Mouse (Mus musculus) heart, embryonic 14.5 days (tissue): ENCODE results near the gene Epsti1. TPM values are rescaled to one million over a fixed set of nuclear protein-coding genes. Genes with fewer than 3 reads are reported as not detected.
A peak's percentile ranks its signal among the peaks of the same experiment; 100 is the strongest.

Experiments used
- ATAC-seq: fragments of 200-750 bp; cut with Nextera tagmentation; 2 replicates; pipeline ENCODE4 v1.8.0; 2017; ENCODE audit warnings: low read depth, moderate TSS enrichment; ENCODE audit not compliant: insufficient number of reproducible peaks, insufficient read depth, low FRiP score
- H3K27ac ChIP-seq, 2 experiments: fragments of 200-500 bp in 1 of 2; fragments of 300-500 bp in 1 of 2; sonication (generic) in 1 of 2; replicated peaks in 1 of 2; 2 replicates each; pipeline ENCODE4 v1.5.1; 2012 to 2014; ENCODE audit warnings: low read depth in 2 of 2, low read length in 2 of 2, control low read depth in 1 of 2, mild to moderate bottlenecking in 1 of 2, mixed read lengths in 1 of 2; ENCODE audit not compliant: control insufficient read depth in 1 of 2, insufficient read depth in 1 of 2
- H3K27me3 ChIP-seq: fragments of 300-500 bp; sonication (generic); 2 replicates; pipeline ENCODE4 v1.6.1; 2014; ENCODE audit warnings: mild to moderate bottlenecking, low read length, control low read depth; ENCODE audit not compliant: control insufficient read depth, insufficient read depth
- H3K36me3 ChIP-seq: fragments of 300-500 bp; sonication (generic); 2 replicates; pipeline ENCODE4 v1.6.1; 2014; ENCODE audit warnings: mild to moderate bottlenecking, control low read depth, low read length, mixed read lengths; ENCODE audit not compliant: control insufficient read depth, insufficient read depth
- H3K4me1 ChIP-seq, 2 experiments: fragments of 200-500 bp in 1 of 2; fragments of 300-500 bp in 1 of 2; sonication (generic) in 1 of 2; 2 replicates each; pipeline ENCODE4 v1.6.1; 2012 to 2014; ENCODE audit warnings: low read length in 2 of 2, control low read depth in 1 of 2, mixed read lengths in 1 of 2; ENCODE audit not compliant: control insufficient read depth in 2 of 2, insufficient read depth in 2 of 2
- H3K4me2 ChIP-seq: fragments of 300-500 bp; sonication (generic); 2 replicates; pipeline ENCODE4 v1.6.1; 2014; ENCODE audit warnings: mild to moderate bottlenecking, low read length
- H3K4me3 ChIP-seq, 2 experiments: fragments of 200-500 bp in 1 of 2; fragments of 300-500 bp in 1 of 2; sonication (generic) in 1 of 2; 2 replicates each; pipeline ENCODE4 v1.5.1; 2012 to 2014; ENCODE audit warnings: low read length in 2 of 2, mild to moderate bottlenecking in 2 of 2, control low read depth in 1 of 2, low read depth in 1 of 2, moderate library complexity in 1 of 2; ENCODE audit not compliant: control insufficient read depth in 1 of 2, insufficient read depth in 1 of 2
- H3K9ac ChIP-seq: fragments of 300-500 bp; sonication (generic); 2 replicates; pipeline ENCODE4 v1.6.1; 2014; ENCODE audit warnings: mild to moderate bottlenecking, low read length
- H3K9me3 ChIP-seq: fragments of 300-500 bp; sonication (generic); 2 replicates; pipeline ENCODE4 v1.6.1; 2016; ENCODE audit warnings: low read length, control low read depth; ENCODE audit not compliant: control insufficient read depth
- WGBS: fragments of 180-500 bp; shearing (Covaris S2); extraction: QIAGEN DNeasy Blood & Tissue Kit; methylation state at CpG from one replicate; pipeline ENCODE4 v1.1.7; 2014; 5-methylcytosine and 5-hydroxymethylcytosine counted together
- polyA plus RNA-seq: library from polyadenylated mRNA; unstranded; fragments of >200 nt; fragmentation: Nextera tagmentation; extraction: Ambion mirVana; gene quantifications from 2 replicates; pipeline ENCODE4 v1.2.1, GENCODE M21; 2014

Gene Epsti1
- polyA plus RNA-seq, 1 experiment from 2014 or later: 0.86 TPM

DNA sequence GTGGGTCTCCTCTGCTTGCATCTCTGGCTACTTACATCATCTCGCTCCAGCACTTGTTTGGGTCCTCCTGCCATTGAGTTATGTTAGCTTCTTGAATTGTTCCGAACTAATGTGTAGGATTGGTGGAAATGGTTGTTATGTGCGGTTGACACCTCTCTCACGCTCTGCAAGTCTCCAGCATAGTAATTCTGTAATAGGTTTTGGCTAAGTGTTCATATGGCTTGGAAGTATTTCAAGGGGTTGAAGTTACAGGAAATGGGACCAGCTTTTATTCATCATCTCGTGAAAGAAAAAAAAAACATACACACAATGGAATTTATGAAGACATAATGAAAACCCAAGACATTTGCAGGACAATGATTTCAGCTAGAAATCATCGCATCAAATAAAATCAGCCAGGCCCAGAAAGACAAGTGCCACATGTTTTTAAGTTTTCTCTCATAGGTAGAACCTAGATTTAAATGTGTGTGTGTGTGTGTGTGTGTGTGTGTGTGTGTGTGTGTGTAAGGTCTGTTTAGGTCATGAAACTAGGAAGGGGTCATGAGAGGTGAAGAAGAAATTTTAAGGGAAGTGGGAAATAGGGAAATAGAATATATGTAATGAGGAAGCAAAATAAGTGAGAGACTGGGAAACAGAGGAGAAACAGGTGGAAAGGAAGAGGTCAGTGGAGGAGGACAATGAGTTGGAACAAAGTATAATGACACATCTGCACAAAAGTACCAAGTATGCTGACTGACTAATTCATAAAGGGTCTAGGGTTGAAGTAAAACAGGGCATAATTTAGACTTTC is 19.2 kb downstream of the Epsti1 start:
- H3K4me3 ChIP-seq: no peak overlapping the region
- no peak overlapping the region for H3K4me2 ChIP-seq
- peaks cover 0 to 8% of the 10 kb centered on the region in 2 experiments; a peak in 3 of 4 replicates for H3K4me1 ChIP-seq
- no peak overlapping the region for H3K9ac ChIP-seq
- no peaks in the 10 kb centered on the region for H3K36me3 ChIP-seq
- no peaks in the 10 kb centered on the region for H3K9me3 ChIP-seq
- H3K27ac ChIP-seq: no peak overlapping the region
- no peak for ATAC-seq
- no peaks in the 10 kb centered on the region for H3K27me3 ChIP-seq
- WGBS: 72% methylated on average over 6 of the region's 6 CpGs

GRCm38 (mm10) chr14:77925414-77925813 is 21.4 kb downstream of the Epsti1 start:
- no peak overlapping the region for H3K27ac ChIP-seq
- no peak for ATAC-seq
- 81% methylated on average over 10 of the region's 10 CpGs for WGBS
- no peak overlapping the region for H3K4me3 ChIP-seq
- no peaks in the 10 kb centered on the region for H3K9me3 ChIP-seq
- H3K27me3 ChIP-seq: no peaks in the 10 kb centered on the region
- H3K36me3 ChIP-seq: no peaks in the 10 kb centered on the region
- H3K9ac ChIP-seq: no peak overlapping the region
- H3K4me2 ChIP-seq: no peak overlapping the region
- H3K4me1 ChIP-seq: peaks cover 2 to 8% of the 10 kb centered on the region in 2 experiments; a peak in 3 of 4 replicates

DNA sequence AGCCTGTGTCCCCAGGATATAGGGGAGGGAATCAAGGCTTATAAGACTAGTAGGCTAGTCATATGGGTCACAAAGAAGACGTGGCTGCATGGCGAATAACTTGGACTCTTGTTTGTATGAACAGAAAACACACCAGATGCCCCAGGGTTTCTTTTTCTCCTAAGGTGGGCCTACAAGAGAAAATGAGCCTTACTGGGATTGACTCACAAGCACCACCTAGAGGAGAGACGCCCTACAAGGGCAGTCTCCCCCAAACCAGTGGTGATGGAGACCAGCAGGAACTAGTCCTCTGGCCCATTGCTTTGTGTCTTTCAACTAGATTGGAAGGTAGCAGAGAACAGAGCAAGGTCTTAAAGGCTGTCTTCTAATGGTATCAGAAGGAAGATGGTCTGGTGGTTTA is 22.7 kb downstream of the Epsti1 start:
- Histone ChIP-seq H3K9ac (no peak overlapping the region), H3K36me3 (no peaks in the 10 kb centered on the region), H3K4me2 (no peak overlapping the region), H3K4me1 (peaks cover 2 to 9% of the 10 kb centered on the region in 2 experiments; a peak in 2 of 4 replicates), H3K9me3 (no peaks in the 10 kb centered on the region), H3K4me3 (no peak overlapping the region), H3K27ac (no peak overlapping the region), H3K27me3 (no peaks in the 10 kb centered on the region)
- WGBS: 48% methylated on average over 3 of the region's 3 CpGs
- no peak for ATAC-seq

DNA sequence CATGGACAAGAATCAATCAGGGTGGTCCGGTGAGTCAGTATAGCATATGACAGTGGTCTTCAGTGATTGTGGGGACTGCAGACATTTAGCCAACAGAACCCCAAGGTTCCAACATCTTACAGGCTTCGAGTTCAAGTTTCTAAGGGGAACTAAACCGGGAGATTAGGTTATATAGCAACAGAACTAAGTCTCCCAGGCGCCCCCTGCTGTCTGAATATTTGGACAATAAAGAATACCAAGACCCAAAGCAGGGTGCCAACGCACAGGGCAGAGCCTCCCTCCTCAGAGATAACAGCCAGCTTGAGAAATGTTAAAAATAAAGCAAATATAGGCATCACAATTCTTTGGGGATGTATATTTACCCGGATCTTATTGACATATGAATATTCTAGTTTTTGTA is 24.0 kb downstream of the Epsti1 start:
- peaks cover 11 to 15% of the 10 kb centered on the region in 2 experiments for H3K4me1 ChIP-seq
- ATAC-seq: no peak
- 39% methylated on average over 6 of the region's 6 CpGs for WGBS
- H3K4me2 ChIP-seq: no peak overlapping the region
- no peaks in the 10 kb centered on the region for H3K36me3 ChIP-seq
- H3K9ac ChIP-seq: no peak overlapping the region
- H3K27me3 ChIP-seq: no peaks in the 10 kb centered on the region
- no peaks in the 10 kb centered on the region for H3K9me3 ChIP-seq
- no peak overlapping the region for H3K4me3 ChIP-seq
- no peak overlapping the region for H3K27ac ChIP-seq

DNA sequence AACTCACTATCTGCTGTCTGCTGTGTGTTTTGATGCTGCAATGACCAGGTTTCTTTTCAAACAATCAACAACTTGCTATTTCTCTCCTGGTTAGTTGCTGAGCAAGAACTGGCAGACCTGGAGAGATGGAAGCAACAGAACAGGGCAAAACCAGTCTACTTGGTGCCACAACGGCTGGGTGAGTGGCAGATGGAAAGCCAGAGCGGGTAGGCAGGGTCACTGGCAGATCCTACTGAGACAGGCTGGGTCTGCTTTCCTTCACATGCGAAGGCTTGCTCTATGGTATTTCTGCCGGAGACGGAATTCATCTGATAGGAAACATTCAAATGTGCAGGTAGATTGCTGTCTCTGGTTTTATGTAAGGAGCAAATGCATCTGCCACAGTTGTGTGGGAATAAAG is 24.6 kb downstream of the Epsti1 start:
- ATAC-seq: no peak
- H3K27me3 ChIP-seq: no peaks in the 10 kb centered on the region
- WGBS: 59% methylated on average over 5 of the region's 5 CpGs

GRCm38 (mm10) chr14:77929139-77929678 is 25.2 kb downstream of the Epsti1 start:
- Histone ChIP-seq H3K9ac (no peak overlapping the region), H3K27ac (no peak overlapping the region)
- 47% methylated on average over 2 of the region's 2 CpGs for WGBS

More for the DNA sequence above, 24.6 kb downstream of the Epsti1 start:
- Histone ChIP-seq H3K36me3 (no peaks in the 10 kb centered on the region), H3K4me1 (peaks cover 11 to 18% of the 10 kb centered on the region in 2 experiments), H3K4me3 (no peak overlapping the region), H3K9ac (no peak overlapping the region), H3K9me3 (no peaks in the 10 kb centered on the region), H3K4me2 (no peak overlapping the region), H3K27ac (no peak overlapping the region)

DNA sequence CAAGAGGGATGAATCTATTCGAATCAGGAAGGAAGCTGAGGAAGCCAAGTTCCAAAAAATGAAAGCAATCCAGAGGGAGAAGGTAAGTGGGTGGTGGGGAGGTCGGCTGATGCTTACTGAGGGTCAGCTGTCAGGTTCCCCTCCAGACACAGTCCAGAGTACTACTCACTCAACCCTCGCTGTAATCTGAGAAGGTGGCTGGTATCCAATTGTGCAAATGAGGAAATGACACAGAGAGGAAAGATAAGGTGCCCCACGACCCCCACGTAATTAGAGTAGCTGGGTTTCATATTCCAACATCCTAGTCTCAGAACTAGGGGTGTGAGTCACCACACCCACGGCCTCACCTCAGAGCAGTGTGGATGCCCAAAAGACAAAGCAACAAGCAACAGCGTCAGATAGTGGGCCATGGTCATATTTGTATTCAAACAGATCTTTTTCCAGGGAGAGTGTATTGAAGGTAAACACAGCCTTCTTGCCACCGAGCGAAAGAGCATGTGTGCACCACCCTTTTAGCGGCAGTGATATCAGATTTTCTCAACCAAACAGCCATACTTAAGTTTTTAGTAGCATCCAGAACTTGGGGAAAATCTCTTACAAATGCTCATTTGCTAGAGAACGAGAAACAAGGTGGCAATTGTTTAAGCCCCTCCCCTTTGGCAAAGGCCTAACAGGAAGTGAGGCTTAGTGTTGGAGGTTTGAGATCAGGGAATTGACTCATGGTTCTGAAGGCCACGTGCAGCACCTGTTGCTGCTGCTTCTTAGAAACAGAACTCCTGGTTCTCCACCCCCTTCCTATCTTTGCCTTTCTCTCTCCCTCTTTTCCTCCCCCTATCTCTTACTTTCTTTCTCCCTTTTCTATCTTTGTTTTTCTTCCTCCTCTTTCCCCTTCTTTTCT is 28.4 kb downstream of the Epsti1 start:
- H3K4me3 ChIP-seq: 0 out of 4 replicates have a peak overlapping the region, but pooled peaks of 1 of the 2 experiments have one; percentile 3
- ATAC-seq: peak; percentile 81
- H3K27me3 ChIP-seq: no peaks in the 10 kb centered on the region
- H3K9ac ChIP-seq: no peak overlapping the region
- peak overlapping the region; percentile 26 to 67; a peak in 3 of 4 replicates for H3K27ac ChIP-seq
- H3K9me3 ChIP-seq: no peaks in the 10 kb centered on the region
- H3K4me1 ChIP-seq: peaks cover 11 to 19% of the 10 kb centered on the region in 2 experiments
- WGBS: 15% methylated on average over 12 of the region's 12 CpGs
- H3K4me2 ChIP-seq: peak overlapping the region; percentile 26
- H3K36me3 ChIP-seq: no peaks in the 10 kb centered on the region

More at GRCm38 (mm10) chr14:77929139-77929678, 25.2 kb downstream of the Epsti1 start:
- Histone ChIP-seq H3K4me1 (peaks cover 11 to 18% of the 10 kb centered on the region in 2 experiments), H3K36me3 (no peaks in the 10 kb centered on the region), H3K4me3 (no peak overlapping the region), H3K27me3 (no peaks in the 10 kb centered on the region), H3K9me3 (no peaks in the 10 kb centered on the region), H3K4me2 (no peak overlapping the region)
- no peak for ATAC-seq
